Mouse (Mus musculus): Measurements from ENCODE around the gene Plcxd2.

DNA sequence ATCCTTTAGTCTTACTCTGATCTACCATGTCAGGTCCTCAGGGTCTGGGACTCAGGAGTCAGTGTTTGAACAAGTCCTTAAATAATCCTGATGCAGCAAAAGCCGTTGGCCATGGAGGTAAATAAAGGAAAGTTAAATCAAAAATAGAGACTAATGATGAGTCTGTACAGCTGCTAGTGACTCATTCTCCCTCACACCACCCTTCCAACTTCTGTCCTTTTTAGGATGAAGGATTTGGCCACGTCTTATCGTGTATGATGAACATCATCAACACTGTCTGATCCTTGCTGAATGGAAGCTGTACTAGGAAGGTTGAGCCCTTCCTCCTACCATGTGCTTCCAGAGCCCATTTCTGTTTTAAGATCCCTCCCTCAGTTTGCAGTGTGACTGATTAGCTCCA is 79.7 kb downstream of the Plcxd2 start:
- TF ChIP-seq CTCF (IDR thresholded peaks at IDR 0.05) (no peak), EP300 (IDR thresholded peaks at IDR 0.05) (0 out of 2 replicates have a peak, but pooled peaks have one; percentile 8)
